Mouse (Mus musculus): ENCODE results near the gene Kcnh1.

GRCm38 (mm10) chr1:192447666-192448065 lies 257.1 kb downstream of the Kcnh1 start:
- no peak for TF ChIP-seq CTCF (IDR thresholded peaks at IDR 0.05; ENCODE audit: low read depth)
- no peak for TF ChIP-seq EP300 (IDR thresholded peaks at IDR 0.05; ENCODE audit: low read depth)

Measured in heart, postnatal 0 days (tissue).